Mouse (Mus musculus) MEL (cell line): ENCODE results near the gene F2. TPM values are rescaled to one million over a fixed set of nuclear protein-coding genes. Genes with fewer than 3 reads are reported as not detected.
"Not testable (repeated sequence)": the region's sequence is repeated elsewhere in the genome, so short reads cannot be mapped to it uniquely, and the experiment has no call there.

Experiments
- DNase-seq: peaks from one replicate; pipeline ENCODE4 v3.0.0; 2011; ENCODE audit warnings: low read depth, low spot score
- H3K27ac ChIP-seq: 2 replicates; pipeline ENCODE4 v1.5.1; 2012; ENCODE audit warnings: low read depth, mild to moderate bottlenecking, control low read depth, low read length, moderate library complexity; ENCODE audit not compliant: control insufficient read depth
- H3K27me3 ChIP-seq, 2 experiments: fragments of 150-350 bp in 1 of 2; sonication (generic) in 1 of 2; 2 replicates each; pipeline ENCODE4 v1.6.1; 2012; ENCODE audit warnings: low read length in 2 of 2, mild to moderate bottlenecking in 2 of 2, improper control_type of control experiment in 1 of 2, moderate library complexity in 1 of 2; ENCODE audit not compliant: insufficient read depth in 2 of 2, control insufficient read depth in 1 of 2
- H3K36me3 ChIP-seq, 2 experiments: 2 replicates each; pipeline ENCODE4 v1.6.1; 2012 to 2014; ENCODE audit warnings: low read length in 2 of 2, improper control_type of control experiment in 1 of 2, inconsistent platforms in 1 of 2, mild to moderate bottlenecking in 1 of 2; ENCODE audit not compliant: insufficient read depth in 2 of 2, control insufficient read depth in 1 of 2
- H3K4me1 ChIP-seq, 2 experiments: fragments of 150-350 bp in 1 of 2; sonication (generic) in 1 of 2; 2 replicates each; pipeline ENCODE4 v1.6.1; 2012; ENCODE audit warnings: low read length in 2 of 2, improper control_type of control experiment in 1 of 2, mild to moderate bottlenecking in 1 of 2; ENCODE audit not compliant: insufficient read depth in 2 of 2, control insufficient read depth in 1 of 2
- H3K4me3 ChIP-seq, 2 experiments: fragments of 150-350 bp in 1 of 2; sonication (generic) in 1 of 2; 2 replicates each; pipeline ENCODE4 v1.5.1; 2012; ENCODE audit warnings: low read depth in 2 of 2, low read length in 2 of 2, mild to moderate bottlenecking in 2 of 2, moderate library complexity in 2 of 2, control low read depth in 1 of 2, improper control_type of control experiment in 1 of 2; ENCODE audit not compliant: control insufficient read depth in 1 of 2, insufficient read depth in 1 of 2
- H3K79me2 ChIP-seq: 2 replicates; pipeline ENCODE4 v1.6.1; 2012; ENCODE audit warnings: mild to moderate bottlenecking, low read length, moderate library complexity; ENCODE audit not compliant: control insufficient read depth, poor library complexity, insufficient read depth
- H3K9ac ChIP-seq: 2 replicates; pipeline ENCODE4 v1.6.1; 2012; ENCODE audit warnings: low read depth, mild to moderate bottlenecking, control low read depth, low read length, moderate library complexity; ENCODE audit not compliant: control insufficient read depth, poor library complexity, severe bottlenecking
- H3K9me3 ChIP-seq: fragments of 150-350 bp; sonication (generic); replicated peaks from 2 replicates; pipeline ENCODE4 v1.6.1; 2012; ENCODE audit warnings: mild to moderate bottlenecking, low read length, improper control_type of control experiment, moderate library complexity; ENCODE audit not compliant: insufficient read depth
- BHLHE40 ChIP-seq: IDR thresholded peaks from 2 replicates; pipeline ENCODE4 v1.6.1; 2012; ENCODE audit warnings: low read depth, mild to moderate bottlenecking, inconsistent platforms, low read length, improper control_type of control experiment, borderline replicate concordance
- CTCF ChIP-seq, 3 experiments: IDR thresholded peaks in 2 of 3; conservative IDR thresholded peaks in 1 of 3; 2 replicates each; pipeline ENCODE4 v1.5.1; 2011 to 2012; ENCODE audit warnings: low read length in 3 of 3, low read depth in 2 of 3, mild to moderate bottlenecking in 2 of 3, improper control_type of control experiment in 1 of 3, inconsistent platforms in 1 of 3, mixed read lengths in 1 of 3, moderate library complexity in 1 of 3; ENCODE audit not compliant: control insufficient read depth in 1 of 3, insufficient read depth in 1 of 3, poor library complexity in 1 of 3, severe bottlenecking in 1 of 3
- E2F4 ChIP-seq: IDR thresholded peaks from 2 replicates; pipeline ENCODE4 v1.6.1; 2011; ENCODE audit warnings: low read depth, low read length, improper control_type of control experiment, borderline replicate concordance
- GABPA ChIP-seq: IDR thresholded peaks from 2 replicates; pipeline ENCODE4 v1.6.1; 2012; ENCODE audit warnings: low read depth, mild to moderate bottlenecking, inconsistent platforms, low read length, improper control_type of control experiment, moderate library complexity
- KAT2A ChIP-seq: conservative IDR thresholded peaks from 2 replicates; pipeline ENCODE4 v1.6.1; 2012; ENCODE audit warnings: low read depth, low read length, improper control_type of control experiment, inconsistent platforms
- MAFK ChIP-seq: IDR thresholded peaks from 2 replicates; pipeline ENCODE4 v1.6.1; 2011; ENCODE audit warnings: low read depth, mild to moderate bottlenecking, low read length, improper control_type of control experiment, borderline replicate concordance
- MAX ChIP-seq: IDR thresholded peaks from 2 replicates; pipeline ENCODE4 v1.6.1; 2011; ENCODE audit warnings: low read length, improper control_type of control experiment
- MAZ ChIP-seq: IDR thresholded peaks from 2 replicates; pipeline ENCODE4 v1.6.1; 2012; ENCODE audit warnings: low read depth, mild to moderate bottlenecking, inconsistent platforms, low read length, improper control_type of control experiment
- MYC ChIP-seq: IDR thresholded peaks from 2 replicates; pipeline ENCODE4 v1.6.1; 2011; ENCODE audit warnings: low read depth, mild to moderate bottlenecking, low read length, improper control_type of control experiment, moderate library complexity
- NRF1 ChIP-seq: IDR thresholded peaks from 2 replicates; pipeline ENCODE4 v1.6.1; 2014; ENCODE audit warnings: low read depth, mild to moderate bottlenecking, inconsistent platforms, low read length, improper control_type of control experiment, moderate library complexity; ENCODE audit not compliant: poor library complexity, insufficient read depth, severe bottlenecking
- POLR2AphosphoS2 ChIP-seq: IDR thresholded peaks from 2 replicates; pipeline ENCODE4 v1.6.1; 2011; ENCODE audit warnings: low read length, improper control_type of control experiment
- POLR2AphosphoS5 ChIP-seq: IDR thresholded peaks from 2 replicates; pipeline ENCODE4 v1.6.1; 2012; ENCODE audit warnings: low read depth, borderline replicate concordance, mild to moderate bottlenecking, inconsistent platforms, low read length, moderate library complexity, mixed read lengths
- RCOR1 ChIP-seq: IDR thresholded peaks from 2 replicates; pipeline ENCODE4 v1.6.1; 2012; ENCODE audit warnings: low read depth, mild to moderate bottlenecking, inconsistent platforms, low read length, improper control_type of control experiment
- SMC3 ChIP-seq: IDR thresholded peaks from 2 replicates; pipeline ENCODE4 v1.6.1; 2011; ENCODE audit warnings: low read depth, low read length, improper control_type of control experiment
- TBP ChIP-seq: IDR thresholded peaks from 2 replicates; pipeline ENCODE4 v1.8.0; 2011; ENCODE audit warnings: low read depth, low read length, improper control_type of control experiment
- UBTF ChIP-seq: IDR thresholded peaks from 2 replicates; pipeline ENCODE4 v1.6.1; 2012; ENCODE audit warnings: low read depth, mild to moderate bottlenecking, inconsistent platforms, low read length, improper control_type of control experiment, moderate library complexity, borderline replicate concordance; ENCODE audit not compliant: insufficient read depth
- ZC3H11A ChIP-seq: IDR thresholded peaks from 2 replicates; pipeline ENCODE4 v1.6.1; 2012; ENCODE audit warnings: low read depth, mild to moderate bottlenecking, inconsistent platforms, low read length, improper control_type of control experiment
- ZMIZ1 ChIP-seq: IDR thresholded peaks from 2 replicates; pipeline ENCODE4 v1.6.1; 2012; ENCODE audit warnings: low read depth, mild to moderate bottlenecking, inconsistent platforms, low read length, improper control_type of control experiment, moderate library complexity
- ZNF384 ChIP-seq: IDR thresholded peaks from 2 replicates; pipeline ENCODE4 v1.6.1; 2012; ENCODE audit warnings: low read depth, mild to moderate bottlenecking, inconsistent platforms, low read length, improper control_type of control experiment
- polyA plus RNA-seq, 2 experiments: library from polyadenylated mRNA; stranded (reverse) in 1 of 2; unstranded in 1 of 2; fragments of >175 nt in 1 of 2; fragments of >200 nt in 1 of 2; gene quantifications; 2 replicates each; pipeline versions ENCODE4 v1.2.1 to v1.2.4; 2012; ENCODE audit warnings: low replicate concordance in 2 of 2, low read depth in 1 of 2; ENCODE audit not compliant: insufficient read length in 2 of 2, insufficient read depth in 1 of 2, missing spikeins in 1 of 2
- total RNA-seq: library from RNA; depleted of rRNA; stranded (reverse); fragments of 300-350 nt; gene quantifications from 2 replicates; pipeline ENCODE4 v1.2.3, GENCODE M21; 2012

Gene F2
- total and polyA plus RNA-seq, 3 experiments: 0.04 to 0.06 TPM; not detected in 1

DNA sequence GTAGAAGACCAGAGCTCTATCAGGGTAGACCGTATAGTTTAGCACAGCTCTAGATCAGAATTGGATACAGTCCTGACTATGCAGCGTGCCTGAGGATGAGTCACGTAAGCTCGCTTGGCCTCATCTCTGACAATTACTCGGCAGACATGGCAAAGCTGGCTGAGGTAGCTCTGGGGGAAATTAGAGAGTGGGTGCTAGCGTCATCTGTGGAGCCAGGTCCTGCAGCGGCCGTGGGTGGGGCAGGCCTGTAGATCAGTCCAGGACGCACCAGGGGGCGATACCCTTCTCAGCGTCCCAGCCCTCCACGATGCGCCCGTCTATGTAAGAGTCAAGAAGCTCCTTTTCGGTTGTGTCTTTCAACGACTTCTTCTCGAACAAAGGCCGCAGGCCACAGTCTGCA lies 6.5 kb downstream of the F2 start:
- no peak overlapping the region for H3K9ac ChIP-seq
- H3K27me3 ChIP-seq: no peaks in the 10 kb centered on the region
- peaks cover 5 to 6% of the 10 kb centered on the region in 2 experiments for H3K4me1 ChIP-seq
- no peaks in the 10 kb centered on the region for H3K9me3 ChIP-seq
- no peaks in the 10 kb centered on the region for H3K79me2 ChIP-seq
- TF ChIP-seq POLR2AphosphoS2 (no peak), CTCF (IDR thresholded peaks at IDR 0.05 in 2 of 3, conservative IDR thresholded peaks at IDR 0.05 in 1 of 3; ENCODE audit: control insufficient read depth in 1 of 3, insufficient read depth in 1 of 3, low read depth in 2 of 3, low read length in 3 of 3, poor library complexity in 1 of 3, severe bottlenecking in 1 of 3) (peak in 2 of 3 experiments; percentile 11 to 17; a peak in 2 of 6 replicates)
- no peak for DNase-seq
- no peak overlapping the region for H3K4me3 ChIP-seq
- H3K36me3 ChIP-seq: peaks cover 0 to 4% of the 10 kb centered on the region in 2 experiments; a peak in 2 of 4 replicates
- H3K27ac ChIP-seq: no peak overlapping the region

DNA sequence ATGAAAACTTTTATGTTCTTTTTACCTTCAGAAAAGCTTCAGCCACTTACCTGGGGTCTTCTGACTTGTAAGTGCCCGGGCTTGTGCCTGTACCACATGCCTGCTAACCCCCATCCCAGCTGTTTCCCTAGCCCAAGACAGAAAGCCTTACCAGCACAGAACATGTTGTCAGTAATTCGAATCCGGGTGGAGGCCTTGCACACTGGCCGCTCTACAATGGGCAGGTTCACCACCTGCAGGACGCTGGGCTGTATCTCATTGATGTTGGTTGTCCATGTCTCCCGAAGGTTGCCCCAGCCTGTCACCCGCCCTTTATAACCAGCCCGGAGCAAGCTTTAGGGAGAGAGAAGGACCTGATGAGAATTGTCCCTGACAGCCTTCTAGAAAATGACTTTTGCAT lies 8.0 kb downstream of the F2 start:
- H3K79me2 ChIP-seq: no peaks in the 10 kb centered on the region

DNA sequence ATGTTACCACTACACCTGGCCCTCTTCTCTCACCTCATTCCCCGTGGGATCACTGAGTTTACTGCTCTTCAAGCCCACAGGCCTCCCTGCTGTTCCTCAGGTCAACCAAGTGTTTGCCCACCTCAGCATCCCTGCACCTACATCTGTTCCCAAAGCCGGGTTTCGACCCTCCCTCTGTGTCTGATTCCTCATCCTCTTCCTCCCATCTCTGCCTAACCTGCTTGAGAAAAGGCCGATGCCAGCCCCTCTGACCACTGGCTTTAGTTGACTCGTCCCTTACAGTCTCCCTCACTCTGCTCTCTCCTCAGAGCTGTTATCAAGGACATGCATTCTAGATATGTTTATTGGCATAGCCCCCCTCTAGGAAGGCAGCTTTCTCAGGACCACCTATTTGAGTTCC lies 8.7 kb downstream of the F2 start:
- no peaks in the 10 kb centered on the region for H3K4me1 ChIP-seq
- H3K79me2 ChIP-seq: no peaks in the 10 kb centered on the region
- TF ChIP-seq POLR2AphosphoS5: no peak
- TF ChIP-seq ZC3H11A: no peak
- no peak for TF ChIP-seq MYC
- no peak for TF ChIP-seq RCOR1
- TF ChIP-seq POLR2AphosphoS2: no peak

More for the DNA sequence above, 8.0 kb downstream of the F2 start:
- Histone ChIP-seq H3K4me3 (no peak overlapping the region), H3K9me3 (no peaks in the 10 kb centered on the region), H3K4me1 (no peaks in the 10 kb centered on the region), H3K27me3 (no peaks in the 10 kb centered on the region)
- DNase-seq: no peak
- TF ChIP-seq UBTF (no peak), MAX (no peak), MAZ (no peak), POLR2AphosphoS2 (no peak), E2F4 (no peak), NRF1 (no peak), KAT2A (no peak), TBP (no peak), GABPA (no peak), RCOR1 (no peak), ZMIZ1 (no peak), SMC3 (no peak), BHLHE40 (no peak), ZNF384 (no peak), MAFK (no peak)
- TF ChIP-seq, all 39 proteins: peak for 0
- H3K36me3 ChIP-seq: no peaks in the 10 kb centered on the region
- H3K27ac ChIP-seq: no peak overlapping the region
- H3K9ac ChIP-seq: no peak overlapping the region

GRCm38 (mm10) chr2:91623366-91623765 lies 12.8 kb downstream of the F2 start:
- H3K9me3 ChIP-seq, H3K79me2 ChIP-seq, H3K27ac ChIP-seq, DNase-seq, H3K4me1 ChIP-seq, H3K27me3 ChIP-seq, H3K9ac ChIP-seq, H3K4me3 ChIP-seq: not testable (repeated sequence)
- H3K36me3 ChIP-seq: peaks cover 0 to 11% of the 10 kb centered on the region in 2 experiments; a peak in 2 of 4 replicates

More for the DNA sequence above, 8.7 kb downstream of the F2 start:
- H3K27ac ChIP-seq: no peak overlapping the region
- H3K27me3 ChIP-seq: no peaks in the 10 kb centered on the region
- no peaks in the 10 kb centered on the region for H3K36me3 ChIP-seq
- H3K9ac ChIP-seq: no peak overlapping the region
- H3K4me3 ChIP-seq: no peak overlapping the region
- no peaks in the 10 kb centered on the region for H3K9me3 ChIP-seq
- no peak for DNase-seq
